Mouse (Mus musculus) MEL (cell line): ENCODE data around the gene Klf9. TPM values are rescaled to one million over a fixed set of nuclear protein-coding genes. Genes with fewer than 3 reads are reported as not detected.

Experiments used
- DNase-seq: peaks from one replicate; pipeline ENCODE4 v3.0.0; 2011; ENCODE audit warnings: low read depth, low spot score
- H3K27ac ChIP-seq: 2 replicates; pipeline ENCODE4 v1.5.1; 2012; ENCODE audit warnings: low read depth, mild to moderate bottlenecking, control low read depth, low read length, moderate library complexity; ENCODE audit not compliant: control insufficient read depth
- H3K27me3 ChIP-seq, 2 experiments: fragments of 150-350 bp in 1 of 2; sonication (generic) in 1 of 2; 2 replicates each; pipeline ENCODE4 v1.6.1; 2012; ENCODE audit warnings: low read length in 2 of 2, mild to moderate bottlenecking in 2 of 2, improper control_type of control experiment in 1 of 2, moderate library complexity in 1 of 2; ENCODE audit not compliant: insufficient read depth in 2 of 2, control insufficient read depth in 1 of 2
- H3K36me3 ChIP-seq, 2 experiments: 2 replicates each; pipeline ENCODE4 v1.6.1; 2012 to 2014; ENCODE audit warnings: low read length in 2 of 2, improper control_type of control experiment in 1 of 2, inconsistent platforms in 1 of 2, mild to moderate bottlenecking in 1 of 2; ENCODE audit not compliant: insufficient read depth in 2 of 2, control insufficient read depth in 1 of 2
- H3K4me1 ChIP-seq, 2 experiments: fragments of 150-350 bp in 1 of 2; sonication (generic) in 1 of 2; 2 replicates each; pipeline ENCODE4 v1.6.1; 2012; ENCODE audit warnings: low read length in 2 of 2, improper control_type of control experiment in 1 of 2, mild to moderate bottlenecking in 1 of 2; ENCODE audit not compliant: insufficient read depth in 2 of 2, control insufficient read depth in 1 of 2
- H3K4me3 ChIP-seq, 2 experiments: fragments of 150-350 bp in 1 of 2; sonication (generic) in 1 of 2; 2 replicates each; pipeline ENCODE4 v1.5.1; 2012; ENCODE audit warnings: low read depth in 2 of 2, low read length in 2 of 2, mild to moderate bottlenecking in 2 of 2, moderate library complexity in 2 of 2, control low read depth in 1 of 2, improper control_type of control experiment in 1 of 2; ENCODE audit not compliant: control insufficient read depth in 1 of 2, insufficient read depth in 1 of 2
- H3K79me2 ChIP-seq: 2 replicates; pipeline ENCODE4 v1.6.1; 2012; ENCODE audit warnings: mild to moderate bottlenecking, low read length, moderate library complexity; ENCODE audit not compliant: control insufficient read depth, poor library complexity, insufficient read depth
- H3K9ac ChIP-seq: 2 replicates; pipeline ENCODE4 v1.6.1; 2012; ENCODE audit warnings: low read depth, mild to moderate bottlenecking, control low read depth, low read length, moderate library complexity; ENCODE audit not compliant: control insufficient read depth, poor library complexity, severe bottlenecking
- H3K9me3 ChIP-seq: fragments of 150-350 bp; sonication (generic); replicated peaks from 2 replicates; pipeline ENCODE4 v1.6.1; 2012; ENCODE audit warnings: mild to moderate bottlenecking, low read length, improper control_type of control experiment, moderate library complexity; ENCODE audit not compliant: insufficient read depth
- CHD1 ChIP-seq: IDR thresholded peaks from 2 replicates; pipeline ENCODE4 v1.6.1; 2012; ENCODE audit warnings: low read depth, mild to moderate bottlenecking, inconsistent platforms, low read length, improper control_type of control experiment
- CTCF ChIP-seq, 3 experiments: IDR thresholded peaks in 2 of 3; conservative IDR thresholded peaks in 1 of 3; 2 replicates each; pipeline ENCODE4 v1.5.1; 2011 to 2012; ENCODE audit warnings: low read length in 3 of 3, low read depth in 2 of 3, mild to moderate bottlenecking in 2 of 3, improper control_type of control experiment in 1 of 3, inconsistent platforms in 1 of 3, mixed read lengths in 1 of 3, moderate library complexity in 1 of 3; ENCODE audit not compliant: control insufficient read depth in 1 of 3, insufficient read depth in 1 of 3, poor library complexity in 1 of 3, severe bottlenecking in 1 of 3
- E2F4 ChIP-seq: IDR thresholded peaks from 2 replicates; pipeline ENCODE4 v1.6.1; 2011; ENCODE audit warnings: low read depth, low read length, improper control_type of control experiment, borderline replicate concordance
- ELF1 ChIP-seq: IDR thresholded peaks from 2 replicates; pipeline ENCODE4 v1.6.1; 2014; ENCODE audit warnings: low read depth, mild to moderate bottlenecking, inconsistent platforms, low read length, improper control_type of control experiment, moderate library complexity
- GABPA ChIP-seq: IDR thresholded peaks from 2 replicates; pipeline ENCODE4 v1.6.1; 2012; ENCODE audit warnings: low read depth, mild to moderate bottlenecking, inconsistent platforms, low read length, improper control_type of control experiment, moderate library complexity
- GATA1 ChIP-seq: IDR thresholded peaks from 2 replicates; pipeline ENCODE4 v1.6.1; 2011; ENCODE audit warnings: low read depth, low read length, improper control_type of control experiment
- JUND ChIP-seq: IDR thresholded peaks from 2 replicates; pipeline ENCODE4 v1.6.1; 2011; ENCODE audit warnings: low read depth, mild to moderate bottlenecking, improper control_type of control experiment, low read length
- KAT2A ChIP-seq: conservative IDR thresholded peaks from 2 replicates; pipeline ENCODE4 v1.6.1; 2012; ENCODE audit warnings: low read depth, low read length, improper control_type of control experiment, inconsistent platforms
- MAFK ChIP-seq: IDR thresholded peaks from 2 replicates; pipeline ENCODE4 v1.6.1; 2011; ENCODE audit warnings: low read depth, mild to moderate bottlenecking, low read length, improper control_type of control experiment, borderline replicate concordance
- MAX ChIP-seq: IDR thresholded peaks from 2 replicates; pipeline ENCODE4 v1.6.1; 2011; ENCODE audit warnings: low read length, improper control_type of control experiment
- MAZ ChIP-seq: IDR thresholded peaks from 2 replicates; pipeline ENCODE4 v1.6.1; 2012; ENCODE audit warnings: low read depth, mild to moderate bottlenecking, inconsistent platforms, low read length, improper control_type of control experiment
- MEF2A ChIP-seq: IDR thresholded peaks from 2 replicates; pipeline ENCODE4 v1.6.1; 2014; ENCODE audit warnings: low read depth, mild to moderate bottlenecking, inconsistent platforms, low read length, improper control_type of control experiment; ENCODE audit not compliant: poor library complexity, insufficient replicate concordance, severe bottlenecking; ENCODE audit errors: extremely low read depth
- MXI1 ChIP-seq: IDR thresholded peaks from 2 replicates; pipeline ENCODE4 v1.6.1; 2011; ENCODE audit warnings: mild to moderate bottlenecking, low read depth, low read length, improper control_type of control experiment
- MYB ChIP-seq: IDR thresholded peaks from 2 replicates; pipeline ENCODE4 v1.6.1; 2011; ENCODE audit warnings: mild to moderate bottlenecking, low read depth, low read length, improper control_type of control experiment
- MYC ChIP-seq: IDR thresholded peaks from 2 replicates; pipeline ENCODE4 v1.6.1; 2011; ENCODE audit warnings: low read depth, mild to moderate bottlenecking, low read length, improper control_type of control experiment, moderate library complexity
- NELFE ChIP-seq: IDR thresholded peaks from 2 replicates; pipeline ENCODE4 v1.6.1; 2011; ENCODE audit warnings: low read depth, low read length, improper control_type of control experiment
- NRF1 ChIP-seq: IDR thresholded peaks from 2 replicates; pipeline ENCODE4 v1.6.1; 2014; ENCODE audit warnings: low read depth, mild to moderate bottlenecking, inconsistent platforms, low read length, improper control_type of control experiment, moderate library complexity; ENCODE audit not compliant: poor library complexity, insufficient read depth, severe bottlenecking
- POLR2AphosphoS2 ChIP-seq: IDR thresholded peaks from 2 replicates; pipeline ENCODE4 v1.6.1; 2011; ENCODE audit warnings: low read length, improper control_type of control experiment
- POLR2AphosphoS5 ChIP-seq: IDR thresholded peaks from 2 replicates; pipeline ENCODE4 v1.6.1; 2012; ENCODE audit warnings: low read depth, borderline replicate concordance, mild to moderate bottlenecking, inconsistent platforms, low read length, moderate library complexity, mixed read lengths
- RAD21 ChIP-seq: IDR thresholded peaks from 2 replicates; pipeline ENCODE4 v1.6.1; 2011; ENCODE audit warnings: mild to moderate bottlenecking, low read depth, low read length, improper control_type of control experiment
- RCOR1 ChIP-seq: IDR thresholded peaks from 2 replicates; pipeline ENCODE4 v1.6.1; 2012; ENCODE audit warnings: low read depth, mild to moderate bottlenecking, inconsistent platforms, low read length, improper control_type of control experiment
- SMC3 ChIP-seq: IDR thresholded peaks from 2 replicates; pipeline ENCODE4 v1.6.1; 2011; ENCODE audit warnings: low read depth, low read length, improper control_type of control experiment
- TCF12 ChIP-seq: IDR thresholded peaks from 2 replicates; pipeline ENCODE4 v1.6.1; 2014; ENCODE audit warnings: low read depth, mild to moderate bottlenecking, inconsistent platforms, low read length, improper control_type of control experiment, moderate library complexity
- USF1 ChIP-seq: IDR thresholded peaks from 2 replicates; pipeline ENCODE4 v1.6.1; 2014; ENCODE audit warnings: low read depth, mild to moderate bottlenecking, inconsistent platforms, low read length, improper control_type of control experiment, moderate library complexity
- ZC3H11A ChIP-seq: IDR thresholded peaks from 2 replicates; pipeline ENCODE4 v1.6.1; 2012; ENCODE audit warnings: low read depth, mild to moderate bottlenecking, inconsistent platforms, low read length, improper control_type of control experiment
- ZKSCAN1 ChIP-seq: IDR thresholded peaks from 2 replicates; pipeline ENCODE4 v1.6.1; 2012; ENCODE audit warnings: low read depth, mild to moderate bottlenecking, inconsistent platforms, low read length, improper control_type of control experiment, moderate library complexity
- ZMIZ1 ChIP-seq: IDR thresholded peaks from 2 replicates; pipeline ENCODE4 v1.6.1; 2012; ENCODE audit warnings: low read depth, mild to moderate bottlenecking, inconsistent platforms, low read length, improper control_type of control experiment, moderate library complexity
- ZNF384 ChIP-seq: IDR thresholded peaks from 2 replicates; pipeline ENCODE4 v1.6.1; 2012; ENCODE audit warnings: low read depth, mild to moderate bottlenecking, inconsistent platforms, low read length, improper control_type of control experiment
- polyA plus RNA-seq, 2 experiments: library from polyadenylated mRNA; stranded (reverse) in 1 of 2; unstranded in 1 of 2; fragments of >175 nt in 1 of 2; fragments of >200 nt in 1 of 2; gene quantifications; 2 replicates each; pipeline versions ENCODE4 v1.2.1 to v1.2.4; 2012; ENCODE audit warnings: low replicate concordance in 2 of 2, low read depth in 1 of 2; ENCODE audit not compliant: insufficient read length in 2 of 2, insufficient read depth in 1 of 2, missing spikeins in 1 of 2
- total RNA-seq: library from RNA; depleted of rRNA; stranded (reverse); fragments of 300-350 nt; gene quantifications from 2 replicates; pipeline ENCODE4 v1.2.3, GENCODE M21; 2012

The Klf9 gene
- total and polyA plus RNA-seq, 3 experiments, result 0.01 TPM; not detected in 2

GRCm38 (mm10) chr19:23093548-23093947 lies 47.5 kb upstream of the Klf9 start:
- no peaks in the 10 kb centered on the region for H3K27me3 ChIP-seq
- H3K36me3 ChIP-seq, result no peaks in the 10 kb centered on the region
- H3K9ac ChIP-seq, result no peak overlapping the region
- no peaks in the 10 kb centered on the region for H3K9me3 ChIP-seq
- H3K4me1 ChIP-seq, result no peaks in the 10 kb centered on the region
- no peaks in the 10 kb centered on the region for H3K79me2 ChIP-seq
- TF ChIP-seq GABPA (no peak), ZMIZ1 (no peak), NRF1 (no peak), E2F4 (no peak), MEF2A (no peak), ZKSCAN1 (no peak), GATA1 (no peak), JUND (no peak), MAZ (no peak), MAX (no peak), MYB (no peak), MYC (no peak), POLR2AphosphoS2 (no peak), NELFE (no peak), POLR2AphosphoS5 (no peak), TCF12 (no peak)
- TF ChIP-seq, all 39 proteins: peak for 0
- Histone ChIP-seq H3K4me3 (no peak overlapping the region), H3K27ac (no peak overlapping the region)
- DNase-seq, result no peak

GRCm38 (mm10) chr19:23094906-23095305 lies 46.1 kb upstream of the Klf9 start:
- Histone ChIP-seq H3K79me2 (no peaks in the 10 kb centered on the region), H3K9ac (no peak overlapping the region), H3K9me3 (no peaks in the 10 kb centered on the region), H3K4me3 (no peak overlapping the region), H3K27ac (no peak overlapping the region), H3K4me1 (no peaks in the 10 kb centered on the region), H3K27me3 (no peaks in the 10 kb centered on the region), H3K36me3 (no peaks in the 10 kb centered on the region)
- DNase-seq, result no peak
- no peak for TF ChIP-seq ZKSCAN1

- no peaks in the 10 kb centered on the region for H3K79me2 ChIP-seq
- no peak overlapping the region for H3K4me3 ChIP-seq
- H3K4me1 ChIP-seq, result no peaks in the 10 kb centered on the region
- no peaks in the 10 kb centered on the region for H3K36me3 ChIP-seq
- no peak for DNase-seq
- H3K9me3 ChIP-seq, result no peaks in the 10 kb centered on the region
- no peak overlapping the region for H3K9ac ChIP-seq
- H3K27ac ChIP-seq, result no peak overlapping the region
- no peaks in the 10 kb centered on the region for H3K27me3 ChIP-seq
- no peak for TF ChIP-seq E2F4
- TF ChIP-seq NRF1, result no peak
- no peak for TF ChIP-seq POLR2AphosphoS2
- TF ChIP-seq ZNF384, result no peak
- TF ChIP-seq CHD1, result no peak
- TF ChIP-seq RAD21, result no peak
- no peak for TF ChIP-seq ZC3H11A
- TF ChIP-seq USF1, result no peak
- TF ChIP-seq RCOR1, result no peak
- no peak for TF ChIP-seq MXI1
- TF ChIP-seq CTCF (IDR thresholded peaks at IDR 0.05 in 2 of 3, conservative IDR thresholded peaks at IDR 0.05 in 1 of 3; ENCODE audit: control insufficient read depth in 1 of 3, insufficient read depth in 1 of 3, low read depth in 2 of 3, low read length in 3 of 3, poor library complexity in 1 of 3, severe bottlenecking in 1 of 3), result no peak
- no peak for TF ChIP-seq ELF1
- no peak for TF ChIP-seq SMC3
- no peak for TF ChIP-seq JUND
- TF ChIP-seq KAT2A, result no peak
- no peak for TF ChIP-seq MAFK
Measured at GRCm38 (mm10) chr19:23106859-23107258, 34.2 kb upstream of the Klf9 start.
